Mouse (Mus musculus) activated CD4-positive, CD25-positive, alpha-beta regulatory T cell, adult 4 months (primary cell): ENCODE data around the gene 1700069L16Rik. TPM values are rescaled to one million over a fixed set of nuclear protein-coding genes. Genes with fewer than 3 reads are reported as not detected.

Experiments
- ATAC-seq: one replicate; pipeline ENCODE4 v1.8.0; 2017
- polyA plus RNA-seq, 2 experiments: library from polyadenylated mRNA; unstranded; fragments of 100-300 nt; shearing (Covaris generic); gene quantifications; one replicate each; pipeline ENCODE4 v1.2.1; 2017

The 1700069L16Rik gene
- polyA plus RNA-seq, 2 experiments from 2014 or later: not detected

DNA sequence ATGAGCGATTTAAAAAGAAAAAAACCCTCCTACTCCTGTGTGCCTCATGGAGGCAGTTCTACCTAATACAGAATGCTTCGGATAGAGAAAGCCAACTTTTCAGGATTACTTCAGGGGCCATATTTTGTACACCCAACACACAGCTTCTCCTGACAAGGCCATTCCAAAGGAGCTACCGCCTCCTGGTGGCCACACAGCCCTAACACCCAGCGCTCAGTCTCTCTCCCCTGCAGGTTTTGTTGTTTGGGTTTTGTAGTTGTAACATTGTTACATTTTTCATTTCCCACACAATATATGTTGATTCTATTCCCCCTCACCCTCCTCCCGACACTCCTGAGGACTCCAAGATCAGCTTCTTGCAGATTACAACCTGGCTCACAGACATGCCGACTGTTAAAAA is 7.6 kb upstream of the 1700069L16Rik start:
- no peak for ATAC-seq

DNA sequence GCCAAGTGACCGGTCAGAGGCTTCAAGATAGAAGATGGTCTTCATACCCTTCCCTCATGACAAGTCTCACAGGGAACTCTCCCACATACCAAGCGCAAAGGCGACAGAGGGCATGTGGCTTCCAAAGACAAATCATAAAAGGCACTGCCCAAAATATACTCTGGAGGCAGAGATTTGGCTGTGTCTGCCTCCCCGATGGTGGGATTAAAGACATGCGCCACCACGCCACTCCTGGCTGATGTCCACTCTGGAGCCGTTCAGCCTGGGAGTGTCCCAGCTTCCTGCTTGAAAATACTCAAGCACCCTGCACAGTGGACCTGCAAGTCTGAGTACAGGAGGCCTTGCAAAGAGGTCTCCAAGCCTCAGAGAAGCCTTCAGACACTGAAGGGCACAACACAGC is 6.6 kb upstream of the 1700069L16Rik start:
- ATAC-seq: no peak

DNA sequence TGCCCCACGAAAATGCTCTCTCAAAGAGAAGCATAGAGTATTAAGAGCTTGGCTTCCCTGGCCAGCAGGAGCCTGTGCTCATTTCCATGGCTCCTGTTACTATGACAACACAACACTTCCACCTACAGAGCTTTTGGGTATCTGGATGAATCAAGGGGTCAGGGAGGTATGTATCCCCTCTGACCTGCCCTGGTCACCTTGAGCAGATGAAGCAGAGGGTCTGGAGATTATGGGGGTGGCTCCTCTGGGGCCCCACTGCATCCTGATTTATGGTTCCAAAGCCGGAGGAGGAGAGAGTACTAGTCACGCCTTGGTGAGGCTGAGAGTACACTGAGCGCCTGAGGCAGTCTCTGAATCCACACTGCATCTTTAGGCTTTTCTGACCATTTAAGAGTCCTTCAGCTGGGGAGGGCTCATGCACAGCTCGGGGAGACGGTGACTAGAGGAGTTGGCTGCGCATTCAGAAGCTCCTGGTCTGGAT is 6.1 kb upstream of the 1700069L16Rik start:
- no peak for ATAC-seq

DNA sequence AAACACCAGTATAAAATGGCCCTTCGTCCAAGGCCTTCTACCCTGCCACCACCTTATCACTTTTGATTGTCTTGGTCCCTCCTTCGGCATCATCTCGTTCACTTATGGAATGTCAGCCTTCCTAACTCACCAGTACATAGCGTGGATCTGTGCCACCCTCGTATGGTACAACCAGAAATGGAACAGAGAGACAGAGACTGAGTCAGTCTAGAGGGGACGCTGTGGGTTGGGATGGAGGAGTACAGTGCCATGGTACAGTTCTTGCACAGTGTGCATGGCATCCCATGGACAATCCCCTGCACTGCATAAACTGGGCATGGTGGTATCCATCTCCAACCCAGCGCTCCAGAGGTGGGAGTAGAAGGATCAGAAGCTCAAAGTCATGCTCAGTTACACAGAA is 4.1 kb upstream of the 1700069L16Rik start:
- ATAC-seq: no peak

DNA sequence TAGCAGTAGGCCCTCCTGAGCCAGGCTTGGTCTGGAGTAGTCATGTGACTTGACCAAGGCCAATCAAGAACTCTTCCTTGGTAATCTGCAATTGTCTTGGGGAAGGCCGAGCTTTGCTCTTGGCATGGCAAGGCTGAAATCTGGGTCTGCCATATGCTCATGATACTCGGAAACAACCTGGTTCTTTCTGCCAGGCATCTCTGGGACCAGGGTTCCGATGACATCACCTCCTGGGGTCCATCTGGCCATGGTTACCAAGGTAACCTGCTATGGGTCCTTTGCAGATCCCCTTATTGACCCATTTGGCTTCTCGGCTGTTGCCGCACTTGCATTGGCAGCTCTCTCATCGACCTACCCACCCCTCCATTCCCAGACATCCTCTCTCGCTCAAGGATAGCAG is 3.4 kb upstream of the 1700069L16Rik start:
- ATAC-seq: no peak

DNA sequence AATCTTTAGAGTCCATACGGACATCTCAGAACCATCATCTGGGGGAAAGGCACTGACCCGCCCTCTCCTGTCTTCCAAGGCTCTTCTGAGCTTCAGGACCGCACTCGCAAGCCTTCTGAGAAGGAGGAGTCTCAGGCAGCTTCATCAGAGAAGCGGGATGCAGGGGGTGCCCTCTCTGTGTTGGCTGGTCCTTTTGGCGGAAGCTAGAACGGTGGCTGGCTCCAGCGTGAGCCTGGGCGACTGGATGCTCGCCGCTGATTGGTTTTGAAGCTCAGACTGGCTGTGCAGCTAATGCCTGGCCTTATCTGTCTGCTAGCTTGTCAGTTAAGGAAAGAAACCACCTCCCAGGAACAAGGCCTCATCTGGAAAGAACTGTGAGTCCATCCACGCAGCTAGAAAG is 2.7 kb upstream of the 1700069L16Rik start:
- no peak for ATAC-seq

DNA sequence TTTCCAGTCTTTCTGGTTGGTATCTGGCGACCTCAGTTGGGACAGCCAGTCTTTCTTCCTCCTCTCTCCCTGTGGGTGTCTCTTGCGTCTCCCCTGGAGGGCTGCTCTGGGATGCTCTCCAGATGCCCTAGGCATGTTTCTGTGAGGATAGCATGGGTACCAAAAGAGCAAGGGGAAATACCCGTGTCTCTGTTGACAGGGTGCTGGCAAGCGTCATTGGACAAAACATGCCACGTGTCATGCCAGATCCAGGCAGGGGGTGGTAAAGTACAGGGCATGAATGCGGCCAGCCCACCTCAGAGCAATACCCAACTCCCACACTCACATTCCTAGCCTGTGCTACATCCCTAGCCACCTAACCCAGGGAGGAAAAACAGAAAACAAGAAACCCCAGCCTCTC is 2.0 kb upstream of the 1700069L16Rik start:
- ATAC-seq: no peak

DNA sequence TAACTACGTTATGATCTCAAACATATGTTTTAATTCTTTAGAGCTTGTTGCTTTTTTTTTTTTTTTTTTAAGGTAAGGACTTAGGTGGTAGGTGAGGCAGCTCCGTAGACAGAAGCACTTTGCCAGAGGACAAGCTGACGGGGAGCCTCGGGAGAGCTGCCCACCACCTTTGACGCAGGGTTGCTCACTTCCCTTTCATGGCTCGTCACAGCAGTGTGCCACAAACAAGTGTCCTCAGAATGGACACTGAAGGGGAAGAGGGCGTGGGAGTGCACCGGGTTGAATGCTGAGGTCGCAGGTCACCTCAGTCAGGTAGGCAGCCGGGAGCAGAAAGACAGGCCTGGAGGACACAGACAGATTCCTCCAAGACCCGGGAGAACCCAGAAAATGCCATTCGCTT is 845 bp upstream of the 1700069L16Rik start:
- ATAC-seq: no peak

DNA sequence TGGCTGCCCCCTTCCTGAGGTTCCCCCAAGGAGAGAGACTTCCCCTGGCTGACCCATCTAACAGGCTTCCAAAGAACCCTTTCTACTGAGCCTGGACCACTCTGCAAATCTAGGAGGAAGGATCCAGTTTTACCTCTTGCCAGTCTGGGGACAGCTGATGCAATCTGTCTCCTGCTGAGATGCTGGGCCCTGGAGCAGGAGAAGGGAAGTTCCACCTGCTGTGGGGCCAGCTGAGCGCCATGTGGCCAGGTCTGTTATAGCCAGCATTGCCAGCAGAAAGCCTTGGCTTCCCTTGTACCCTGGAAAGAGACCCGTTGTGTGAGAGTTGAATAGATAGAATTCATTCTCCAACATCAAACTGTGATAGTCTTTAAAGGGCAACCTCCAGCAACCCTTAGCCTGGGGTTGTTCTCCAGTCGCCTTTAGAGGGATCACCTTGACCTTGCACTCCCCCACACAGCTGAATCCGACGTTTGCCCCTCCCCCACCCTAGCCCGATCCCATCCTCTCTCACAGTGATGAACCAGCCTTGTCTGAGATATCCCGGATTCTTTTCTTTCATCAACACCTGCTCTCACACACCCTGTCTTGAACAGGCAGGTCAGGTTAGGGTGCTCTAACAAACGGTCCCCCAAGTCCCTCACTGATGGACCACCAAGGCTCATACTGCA is 870 bp downstream of the 1700069L16Rik start:
- no peak for ATAC-seq

DNA sequence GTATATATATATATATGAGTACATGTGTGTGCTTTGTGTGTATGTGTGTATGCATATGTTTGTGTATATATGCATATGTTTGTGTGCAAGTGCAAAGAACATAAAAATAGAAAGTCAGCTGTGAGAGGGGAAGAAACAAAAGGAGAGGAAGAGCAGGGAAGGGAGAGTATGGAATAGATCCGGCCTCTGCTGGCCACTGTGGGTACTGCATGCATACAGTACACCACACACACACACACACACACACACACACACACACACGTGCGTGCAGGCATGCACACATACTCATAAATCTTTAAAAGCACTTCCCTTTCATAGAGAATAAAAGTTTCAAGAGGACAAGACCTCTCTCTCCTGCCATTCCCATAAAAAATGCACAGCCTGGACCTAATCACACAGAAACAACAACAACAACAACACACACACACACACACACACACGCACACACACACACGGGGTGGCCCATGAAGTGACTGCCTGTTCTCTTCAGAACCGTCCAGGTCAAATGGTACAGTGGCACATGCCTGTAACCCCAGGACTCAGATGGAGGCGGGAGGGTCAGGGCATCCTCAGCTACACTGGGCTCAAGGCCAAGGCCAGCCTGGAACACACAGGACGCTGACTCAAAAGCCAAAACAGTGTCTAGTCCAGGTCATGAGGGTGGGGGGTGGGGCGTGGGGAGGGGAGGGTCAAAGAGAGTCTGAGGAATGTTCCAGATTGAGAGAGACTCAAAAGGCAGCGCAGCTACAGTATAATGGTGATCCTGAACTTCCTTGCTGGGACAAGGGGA is 2.2 kb downstream of the 1700069L16Rik start:
- no peak for ATAC-seq

DNA sequence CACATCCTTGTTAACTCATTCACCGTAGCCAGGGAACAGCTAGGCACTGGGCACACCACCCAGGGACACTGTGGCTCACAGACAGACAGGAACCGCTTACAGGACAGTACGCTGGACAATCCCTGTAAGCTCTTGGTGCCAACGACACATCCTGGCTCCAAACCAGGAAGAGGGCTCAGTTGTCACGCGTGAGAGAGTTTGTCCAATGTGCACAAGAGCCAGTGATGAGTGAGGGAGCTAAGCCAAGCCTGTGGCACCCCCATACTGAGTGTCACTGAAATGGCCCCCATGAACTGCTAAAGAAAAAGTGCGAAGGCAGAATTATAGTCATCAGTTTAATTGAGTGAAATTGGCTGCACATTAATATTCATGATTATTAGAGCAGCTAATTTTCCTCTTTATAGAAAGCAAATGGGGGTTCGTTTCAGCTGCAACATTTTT is 5.3 kb downstream of the 1700069L16Rik start:
- ATAC-seq: no peak

DNA sequence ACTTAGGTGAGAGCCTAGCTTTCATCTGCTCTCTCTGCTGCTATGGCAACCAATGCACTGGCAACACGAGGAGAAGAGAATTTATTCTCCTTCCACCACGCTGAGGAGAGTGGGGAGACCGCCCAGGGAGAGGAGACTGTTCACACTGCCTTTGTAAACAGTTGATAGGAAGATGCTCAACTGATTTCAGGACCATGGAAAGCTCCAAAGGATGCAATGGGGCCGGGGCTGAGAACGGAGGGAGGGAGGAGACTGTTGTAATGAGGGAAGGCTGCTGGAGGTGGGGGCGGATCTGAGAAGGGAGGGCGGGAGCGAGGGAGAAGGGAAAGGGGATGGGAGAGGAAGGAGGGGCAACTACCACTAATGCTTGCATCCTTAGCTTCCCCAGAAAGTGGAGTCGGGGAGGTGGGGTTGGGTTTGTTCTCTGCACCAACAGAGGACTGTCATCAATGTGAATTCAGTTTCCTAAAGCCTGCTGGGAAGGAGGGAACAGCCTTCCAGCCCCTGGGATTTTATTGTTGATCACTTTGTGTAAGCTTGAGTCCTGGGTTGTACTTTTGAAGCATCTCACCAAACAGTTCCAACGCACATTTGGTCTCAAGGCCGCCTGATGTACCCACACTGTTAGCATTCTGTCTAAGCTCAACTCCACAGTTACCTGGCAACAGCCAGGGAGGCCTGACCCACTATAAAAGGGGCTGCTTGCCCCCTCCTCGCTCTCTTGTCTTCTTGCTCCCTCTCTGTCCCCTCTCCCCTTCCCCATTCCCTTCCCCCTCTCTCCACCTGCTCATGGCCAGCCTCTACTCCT is 7.8 kb downstream of the 1700069L16Rik start:
- no peak for ATAC-seq

DNA sequence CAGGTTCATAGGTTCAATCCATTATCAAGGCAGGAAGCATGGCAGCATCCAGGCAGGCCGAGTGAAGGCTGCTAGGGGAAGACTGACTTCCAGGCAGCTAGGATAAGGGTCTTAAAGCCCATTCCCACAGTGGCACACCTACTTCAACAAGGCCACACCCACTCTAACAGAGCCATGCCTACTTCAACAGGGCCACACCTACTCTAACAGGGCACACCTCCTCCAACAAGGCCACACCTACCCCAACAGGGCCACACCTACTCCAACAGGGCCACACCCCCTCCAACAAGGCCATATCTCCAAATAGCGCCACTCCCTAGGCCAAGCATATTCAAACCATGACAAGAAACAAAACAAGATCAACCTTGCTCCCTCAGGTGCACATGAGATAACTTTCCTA is 11.7 kb downstream of the 1700069L16Rik start:
- ATAC-seq: no peak

DNA sequence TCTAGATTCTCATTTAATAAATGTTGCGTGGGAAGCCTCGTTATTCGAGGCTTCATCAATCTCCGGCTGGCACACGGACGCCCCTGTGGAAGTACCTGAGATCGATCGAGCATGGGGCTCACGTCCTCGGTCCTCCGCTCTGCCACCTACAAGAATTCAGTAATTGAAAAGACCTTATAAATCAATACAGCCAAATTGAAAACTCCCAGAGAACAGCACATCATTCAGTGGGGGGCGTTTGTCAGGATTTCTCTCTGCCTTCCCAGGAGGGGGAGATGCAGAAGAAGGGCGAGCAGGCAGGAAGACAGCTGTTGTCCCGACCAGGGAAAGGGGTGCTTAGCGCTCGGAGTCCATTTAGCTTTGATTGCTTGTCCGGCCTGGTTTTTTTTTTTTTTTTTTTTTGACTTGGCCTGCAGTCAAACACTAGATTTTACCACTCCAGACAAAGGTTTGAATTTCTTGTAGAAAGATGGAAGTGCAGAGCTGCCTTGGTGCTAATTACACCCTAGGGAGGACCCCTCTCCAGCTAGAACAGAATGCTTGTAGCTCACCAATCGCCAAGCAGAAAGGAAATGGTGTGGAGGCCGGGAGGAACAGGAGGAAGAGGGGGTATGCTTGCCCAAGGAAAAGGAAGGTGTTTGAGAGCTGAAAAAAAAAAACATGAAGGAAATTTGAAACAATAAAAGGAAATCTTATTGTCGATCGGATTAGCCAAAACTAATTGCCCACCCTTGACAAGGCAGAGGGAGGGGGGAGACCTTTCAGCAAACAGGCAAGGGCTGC is 20.6 kb downstream of the 1700069L16Rik start:
- no peak for ATAC-seq

DNA sequence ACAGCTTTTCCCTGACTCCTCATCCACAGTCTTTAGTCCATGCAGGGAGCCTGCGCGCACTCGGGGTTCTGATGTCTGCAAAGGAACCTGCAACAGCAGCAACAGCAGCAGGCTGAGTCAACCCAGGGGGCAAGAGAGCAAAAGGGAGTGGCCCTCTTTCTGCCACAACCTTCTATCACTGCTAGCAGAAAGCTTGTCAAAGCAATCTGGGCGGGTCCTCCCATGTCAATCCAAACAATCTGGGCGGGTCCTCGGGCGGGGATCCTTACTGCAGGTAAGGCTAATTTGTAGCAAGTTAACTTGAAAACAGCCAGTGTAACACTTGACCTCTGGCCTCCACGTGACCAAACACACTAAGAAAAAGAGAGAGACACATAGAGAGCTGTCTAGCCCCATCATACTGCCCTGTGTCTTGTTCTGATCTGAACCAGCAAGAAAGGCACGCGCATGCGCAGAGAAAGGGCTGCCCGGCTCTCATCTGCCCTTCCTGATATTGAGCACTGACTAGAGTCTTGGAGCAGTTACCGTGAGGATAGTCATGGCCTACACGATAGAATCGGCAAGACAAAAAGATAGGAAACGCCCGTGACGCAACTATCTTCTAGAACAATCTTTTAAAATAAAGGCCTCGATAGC is 24.1 kb downstream of the 1700069L16Rik start:
- no peak for ATAC-seq

DNA sequence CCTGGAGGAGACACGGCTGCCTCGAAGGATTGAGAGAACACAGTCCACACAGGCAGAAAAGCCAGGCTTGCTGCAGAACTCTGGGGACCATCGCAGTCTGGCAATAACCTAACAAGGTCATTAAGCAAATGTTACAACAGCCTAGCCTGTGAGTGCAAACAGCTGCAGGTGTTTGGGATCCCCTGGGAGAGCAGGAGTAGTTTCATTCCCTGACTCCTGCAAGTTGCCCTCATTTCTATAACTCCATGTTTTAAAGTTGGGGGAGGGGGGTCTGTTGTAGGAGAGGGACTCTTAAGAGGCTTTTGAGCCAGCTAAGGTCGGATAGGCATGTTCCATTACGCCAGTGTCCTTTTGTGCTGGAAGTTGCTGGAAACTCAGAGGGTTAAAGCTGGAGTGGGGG is 30.2 kb downstream of the 1700069L16Rik start:
- no peak for ATAC-seq

DNA sequence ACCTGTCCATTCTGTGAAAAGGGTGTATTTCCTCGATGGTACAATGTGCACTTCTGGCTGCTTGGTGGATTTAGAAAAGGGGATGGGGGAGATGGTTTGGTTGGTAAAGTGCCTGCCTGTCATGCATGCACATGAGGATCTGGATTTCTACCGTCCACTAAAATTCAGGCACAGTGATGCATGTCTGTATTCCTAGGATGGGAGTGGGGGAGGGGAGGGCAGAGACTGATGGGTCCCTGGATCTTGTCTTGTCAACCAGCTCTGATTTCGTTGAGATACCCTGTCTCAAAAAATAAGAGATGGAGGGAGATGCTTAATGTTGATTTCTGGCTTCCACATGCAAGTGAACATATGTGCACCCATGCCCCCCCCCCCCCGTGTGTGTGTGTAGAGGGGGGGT is 30.6 kb downstream of the 1700069L16Rik start:
- no peak for ATAC-seq

DNA sequence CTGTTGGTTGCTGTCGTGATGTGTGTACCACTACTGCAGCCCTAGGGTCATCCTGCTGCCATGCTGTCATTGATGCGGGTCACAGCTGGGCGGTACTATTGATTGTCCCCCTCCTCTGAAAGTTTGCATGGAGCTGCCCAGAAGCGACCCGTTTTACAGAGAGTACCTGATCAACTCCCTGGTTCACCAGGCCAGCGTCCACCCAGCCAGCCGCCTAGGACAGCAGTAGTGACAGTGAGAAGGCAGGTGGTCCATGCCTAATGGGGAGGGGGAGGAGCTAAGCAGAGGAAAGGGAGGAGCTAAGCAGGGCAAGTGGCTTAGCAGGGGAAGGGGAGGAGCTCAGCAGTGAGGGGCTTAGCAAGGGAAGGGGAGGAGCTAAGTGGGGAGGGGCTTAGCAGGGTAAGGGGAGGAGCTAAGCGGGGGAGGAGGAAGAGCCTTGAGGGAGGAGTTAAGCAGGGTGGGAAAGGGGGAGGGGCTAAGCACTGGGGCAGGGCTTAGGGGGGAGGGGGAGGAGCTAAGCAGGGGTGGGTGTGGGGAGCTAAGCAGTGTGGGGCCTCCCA is 31.3 kb downstream of the 1700069L16Rik start:
- no peak for ATAC-seq

DNA sequence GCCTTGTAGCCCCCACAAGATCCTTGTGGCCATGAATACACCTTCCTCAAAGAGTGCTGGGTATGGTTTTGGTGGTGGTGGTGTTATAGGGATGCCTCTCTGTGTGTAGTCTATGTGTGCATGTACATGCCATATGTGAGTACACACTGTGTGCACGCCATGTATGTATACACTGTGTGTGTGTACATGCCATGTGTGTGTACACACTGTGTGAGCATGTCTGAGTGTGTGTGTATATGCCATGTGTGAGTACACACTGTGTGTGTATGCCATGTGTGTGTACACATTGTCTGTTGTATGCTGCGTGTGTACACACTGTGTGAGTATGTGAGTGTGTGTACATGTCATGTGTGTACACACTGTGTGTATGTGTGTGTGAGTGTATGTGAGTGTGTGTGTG is 33.7 kb downstream of the 1700069L16Rik start:
- ATAC-seq: no peak

DNA sequence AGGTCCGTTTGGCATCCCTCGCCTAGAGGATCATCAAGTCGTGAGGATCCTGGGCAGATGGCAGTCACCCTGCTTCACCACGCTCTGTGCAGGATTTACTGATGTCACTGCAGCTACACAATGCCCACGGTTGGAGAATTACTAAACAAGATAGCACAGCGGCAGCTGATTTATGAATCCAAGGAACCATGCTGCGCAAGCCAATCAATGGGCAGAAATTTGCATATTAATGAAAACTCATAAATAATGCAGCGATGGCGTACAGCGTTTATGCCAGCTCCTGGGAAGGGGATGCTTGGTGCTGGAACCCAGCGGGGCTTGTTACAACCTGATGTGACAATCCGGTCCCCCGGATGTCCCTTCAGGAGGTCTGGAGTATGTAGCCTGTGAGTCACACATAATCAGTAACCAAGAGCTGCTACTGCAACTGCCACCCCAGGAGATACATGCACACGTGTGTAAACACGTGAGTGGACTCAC is 34.5 kb downstream of the 1700069L16Rik start:
- ATAC-seq: no peak

DNA sequence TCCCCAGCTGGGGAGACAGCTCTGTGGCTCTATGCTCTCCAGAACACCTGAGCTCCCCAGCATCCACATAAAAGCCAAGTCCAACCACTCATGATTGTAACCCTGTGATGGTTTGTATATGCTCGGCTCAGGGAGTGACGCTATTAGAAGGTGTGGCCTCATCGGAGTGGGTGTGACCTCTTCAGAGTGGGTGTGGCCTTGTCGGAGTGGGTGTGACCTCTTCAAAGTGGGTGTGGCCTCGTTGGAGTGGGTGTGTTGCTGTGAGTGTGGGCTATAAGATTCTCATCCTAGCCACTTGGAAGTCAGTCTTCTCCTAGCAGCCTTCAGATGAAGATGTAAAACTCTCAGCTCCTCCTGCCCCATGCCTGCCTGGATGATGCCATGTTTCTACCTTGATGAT is 37.1 kb downstream of the 1700069L16Rik start:
- no peak for ATAC-seq

DNA sequence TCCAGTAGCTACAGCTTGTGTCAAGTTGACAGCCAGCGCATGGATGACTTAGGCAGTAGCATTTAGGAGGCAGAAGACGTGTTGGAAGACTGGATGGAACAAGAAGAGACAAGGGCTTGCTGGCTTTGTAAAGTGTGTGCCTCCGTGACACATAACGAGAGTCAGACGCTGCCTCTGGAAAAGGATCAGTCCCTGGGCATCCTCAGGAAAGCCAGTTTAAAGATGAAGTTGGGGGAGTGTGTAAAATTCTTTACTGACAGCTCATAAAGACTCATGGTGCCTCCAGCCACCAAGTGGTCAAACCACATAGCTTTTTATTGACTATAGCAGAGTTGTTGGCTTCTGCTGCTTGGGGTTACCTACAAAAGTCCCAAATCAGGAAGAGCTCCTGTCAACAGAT is 39.1 kb downstream of the 1700069L16Rik start:
- ATAC-seq: no peak
